Mouse (Mus musculus) forebrain, embryonic 11.5 days (tissue): ENCODE data around the gene Cst3. TPM values are rescaled to one million over a fixed set of nuclear protein-coding genes. Genes with fewer than 3 reads are reported as not detected.

Source experiments
- ATAC-seq: fragments of 200-750 bp; cut with Nextera tagmentation; replicated peaks from 2 replicates; pipeline ENCODE4 v1.8.0; 2017; ENCODE audit warnings: moderate TSS enrichment; ENCODE audit not compliant: low FRiP score
- DNase-seq: peaks from one replicate; pipeline ENCODE4 v3.0.0-alpha.2; 2017; ENCODE audit warnings: low spot score
- H3K27ac ChIP-seq: fragments of 300-500 bp; sonication (generic); 2 replicates; pipeline ENCODE4 v1.5.1; 2014; ENCODE audit warnings: low read depth, low read length
- H3K27me3 ChIP-seq: fragments of 300-500 bp; sonication (generic); 2 replicates; pipeline ENCODE4 v1.6.1; 2014; ENCODE audit warnings: mild to moderate bottlenecking, low read length, mixed read lengths; ENCODE audit not compliant: control insufficient read depth, insufficient read depth
- H3K36me3 ChIP-seq: fragments of 300-500 bp; sonication (generic); 2 replicates; pipeline ENCODE4 v1.6.1; 2014; ENCODE audit warnings: mild to moderate bottlenecking, low read length, moderate library complexity, mixed read lengths; ENCODE audit not compliant: control insufficient read depth, insufficient read depth
- H3K4me1 ChIP-seq: fragments of 300-500 bp; sonication (generic); replicated peaks from 2 replicates; pipeline ENCODE4 v1.6.1; 2014; ENCODE audit warnings: low read length, mixed read lengths; ENCODE audit not compliant: control insufficient read depth, insufficient read depth
- H3K4me2 ChIP-seq: fragments of 300-500 bp; sonication (generic); 2 replicates; pipeline ENCODE4 v1.6.1; 2014; ENCODE audit warnings: low read depth, mild to moderate bottlenecking, low read length, moderate library complexity, mixed read lengths; ENCODE audit not compliant: severe bottlenecking
- H3K4me3 ChIP-seq: fragments of 300-500 bp; sonication (generic); 2 replicates; pipeline ENCODE4 v1.5.1; 2014; ENCODE audit warnings: low read depth, low read length
- H3K9ac ChIP-seq: fragments of 300-500 bp; sonication (generic); 2 replicates; pipeline ENCODE4 v1.6.1; 2014; ENCODE audit warnings: low read length
- H3K9me3 ChIP-seq: fragments of 300-500 bp; sonication (generic); 2 replicates; pipeline ENCODE4 v1.6.1; 2016; ENCODE audit warnings: low read length, mixed read lengths; ENCODE audit not compliant: control insufficient read depth
- WGBS: fragments of 180-500 bp; shearing (Covaris S2); extraction: QIAGEN DNeasy Blood & Tissue Kit; methylation state at CpG from one replicate; pipeline ENCODE4 v1.1.7; 2014; 5-methylcytosine and 5-hydroxymethylcytosine counted together
- polyA plus RNA-seq: library from polyadenylated mRNA; unstranded; fragments of >200 nt; fragmentation: Nextera tagmentation; extraction: Ambion mirVana; gene quantifications from 2 replicates; pipeline ENCODE4 v1.2.1, GENCODE M21; 2014

Cst3 gene
- polyA plus RNA-seq, 1 experiment from 2014 or later = 300 TPM

- ATAC-seq (no peak), DNase-seq (no peak)
- H3K27ac ChIP-seq = no peak overlapping the region
- no peaks in the 10 kb centered on the region for H3K36me3 ChIP-seq
- 88% methylated on average over 1 of the region's 1 CpGs for WGBS
- no peaks in the 10 kb centered on the region for H3K27me3 ChIP-seq
- no peak overlapping the region for H3K4me2 ChIP-seq
- no peak overlapping the region for H3K9ac ChIP-seq
- H3K9me3 ChIP-seq = no peaks in the 10 kb centered on the region
- H3K4me3 ChIP-seq = no peak overlapping the region
- no peaks in the 10 kb centered on the region; the same call in 1 of the 2 replicates for H3K4me1 ChIP-seq
These were observed 6.5 kb downstream of the Cst3 start for GRCm38 (mm10) chr2:148868959-148869358.

DNA sequence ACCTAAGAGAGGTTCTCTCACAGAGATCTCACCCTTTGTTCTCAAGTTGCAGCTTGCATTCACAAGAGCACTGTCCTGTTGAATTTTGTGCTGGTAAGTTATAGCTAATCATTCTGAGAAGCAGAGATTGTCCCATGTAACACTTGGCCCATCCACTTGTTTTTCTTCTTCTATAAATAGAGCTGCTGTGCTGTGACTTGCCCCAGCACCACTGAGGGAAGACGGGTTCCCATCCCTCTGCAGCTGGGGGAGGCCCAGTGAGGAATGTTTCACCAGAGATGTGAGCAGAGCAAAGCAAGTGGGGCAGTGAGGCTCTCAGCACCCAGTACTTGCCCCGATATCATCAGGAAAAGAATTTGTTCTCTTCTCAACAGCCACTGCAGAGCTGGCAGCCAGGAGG is 10.5 kb downstream of the Cst3 start, which contains the start of gene 9230104L09Rik:
9230104L09Rik (minus strand) TSS at position 73 of the 400 bp plus-strand sequence.
- H3K4me1 ChIP-seq = no peaks in the 10 kb centered on the region
- H3K27me3 ChIP-seq = no peaks in the 10 kb centered on the region
- no peak for ATAC-seq
- no peak within 1 kb of the TSS for H3K4me2 ChIP-seq
- H3K9me3 ChIP-seq = no peaks in the 10 kb centered on the region
- H3K36me3 ChIP-seq = no peaks in the 10 kb centered on the region
- H3K9ac ChIP-seq = no peak within 1 kb of the TSS
- DNase-seq = no peak
- no peak within 1 kb of the TSS for H3K27ac ChIP-seq
- 74% methylated on average over 2 of the region's 2 CpGs for WGBS
- no peak within 1 kb of the TSS for H3K4me3 ChIP-seq

GRCm38 (mm10) chr2:148861693-148862092 is 13.8 kb downstream of the Cst3 start:
- H3K36me3 ChIP-seq = no peaks in the 10 kb centered on the region
- H3K4me2 ChIP-seq = no peak overlapping the region
- no peak overlapping the region for H3K4me3 ChIP-seq
- no peaks in the 10 kb centered on the region for H3K27me3 ChIP-seq
- no peaks in the 10 kb centered on the region for H3K4me1 ChIP-seq
- no peak for ATAC-seq
- no peak overlapping the region for H3K27ac ChIP-seq
- H3K9me3 ChIP-seq = no peaks in the 10 kb centered on the region
- no peak overlapping the region for H3K9ac ChIP-seq
- no peak for DNase-seq

- Histone ChIP-seq H3K4me1 (no peaks in the 10 kb centered on the region), H3K9ac (no peak overlapping the region), H3K9me3 (no peaks in the 10 kb centered on the region), H3K4me3 (no peak overlapping the region), H3K36me3 (no peaks in the 10 kb centered on the region), H3K27me3 (no peaks in the 10 kb centered on the region), H3K4me2 (no peak overlapping the region), H3K27ac (no peak overlapping the region)
- no peak for ATAC-seq
- WGBS = 90% methylated on average over 4 of the region's 4 CpGs
- DNase-seq = no peak
These were observed 14.5 kb downstream of the Cst3 start for GRCm38 (mm10) chr2:148860993-148861392.

DNA sequence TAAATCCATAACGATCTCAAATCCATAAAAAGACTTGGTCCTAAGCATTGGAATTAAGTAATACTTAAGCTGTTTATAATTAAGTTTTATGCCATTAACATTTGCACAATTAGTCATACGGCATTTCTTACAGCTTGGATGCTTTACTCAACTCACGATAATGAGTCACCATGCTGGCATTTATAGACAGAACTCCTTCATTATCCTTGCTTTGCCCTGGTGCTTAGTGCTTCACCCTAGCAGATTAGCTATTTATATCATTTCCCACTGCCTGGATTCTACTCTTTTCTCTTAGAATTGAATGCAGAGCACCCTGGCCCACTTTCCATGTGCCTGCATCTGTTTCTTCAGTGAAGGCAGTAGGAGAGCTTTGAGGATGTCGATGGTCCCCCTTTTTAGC is 18.0 kb downstream of the Cst3 start:
- no peak for DNase-seq
- Histone ChIP-seq H3K4me2 (no peak overlapping the region), H3K9ac (no peak overlapping the region)

GRCm38 (mm10) chr2:148856630-148857400 is 18.7 kb downstream of the Cst3 start:
- no peaks in the 10 kb centered on the region for H3K27me3 ChIP-seq
- 86% methylated on average over 8 of the region's 8 CpGs for WGBS
- H3K27ac ChIP-seq = no peak overlapping the region
- DNase-seq (no peak), ATAC-seq (no peak)
- no peaks in the 10 kb centered on the region for H3K9me3 ChIP-seq
- no peaks in the 10 kb centered on the region for H3K36me3 ChIP-seq
- no peak overlapping the region for H3K4me2 ChIP-seq
- no peak overlapping the region for H3K4me3 ChIP-seq
- H3K4me1 ChIP-seq = no peaks in the 10 kb centered on the region
- H3K9ac ChIP-seq = no peak overlapping the region

More for the DNA sequence above, 18.0 kb downstream of the Cst3 start:
- H3K4me3 ChIP-seq = no peak overlapping the region
- H3K9me3 ChIP-seq = no peaks in the 10 kb centered on the region
- no peaks in the 10 kb centered on the region for H3K27me3 ChIP-seq
- H3K27ac ChIP-seq = no peak overlapping the region
- no peaks in the 10 kb centered on the region for H3K4me1 ChIP-seq
- ATAC-seq = no peak
- H3K36me3 ChIP-seq = no peaks in the 10 kb centered on the region
- WGBS = 67% methylated on average over 4 of the region's 4 CpGs

GRCm38 (mm10) chr2:148851116-148851906 is 24.2 kb downstream of the Cst3 start:
- DNase-seq (peak; percentile 72), ATAC-seq (peak; percentile 82)
- H3K4me1 ChIP-seq = no peaks in the 10 kb centered on the region
- H3K27me3 ChIP-seq = no peaks in the 10 kb centered on the region
- H3K9ac ChIP-seq = no peak overlapping the region
- H3K27ac ChIP-seq = no peak overlapping the region
- no peak overlapping the region for H3K4me2 ChIP-seq
- WGBS = 49% methylated on average over 8 of the region's 8 CpGs
- H3K36me3 ChIP-seq = no peaks in the 10 kb centered on the region
- no peak overlapping the region for H3K4me3 ChIP-seq
- H3K9me3 ChIP-seq = no peaks in the 10 kb centered on the region

DNA sequence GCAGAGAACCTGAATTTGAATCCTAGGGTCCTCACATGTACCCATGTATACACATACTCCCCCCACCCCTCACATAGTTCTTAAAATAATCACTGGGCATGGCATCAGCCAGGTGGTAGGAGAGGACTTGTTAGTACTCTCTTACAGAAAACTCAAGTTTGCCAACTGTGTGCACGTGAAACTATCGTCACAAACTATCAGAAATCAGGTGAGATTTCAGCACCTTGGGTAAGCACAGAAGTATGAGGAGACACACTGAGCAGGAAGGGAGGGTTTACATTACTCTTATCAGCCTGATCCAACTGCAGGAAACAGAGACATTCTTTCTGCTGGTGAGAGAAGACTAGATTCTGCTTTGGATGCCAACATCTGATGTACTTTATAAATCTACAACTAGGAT is 36.3 kb downstream of the Cst3 start:
- no peak overlapping the region for H3K9ac ChIP-seq
- no peak overlapping the region for H3K27ac ChIP-seq
- 92% methylated on average over 2 of the region's 2 CpGs for WGBS
- DNase-seq (no peak), ATAC-seq (no peak)
- H3K27me3 ChIP-seq = no peaks in the 10 kb centered on the region
- H3K4me1 ChIP-seq = no peaks in the 10 kb centered on the region
- no peak overlapping the region for H3K4me2 ChIP-seq
- no peaks in the 10 kb centered on the region for H3K9me3 ChIP-seq
- no peak overlapping the region for H3K4me3 ChIP-seq
- no peaks in the 10 kb centered on the region for H3K36me3 ChIP-seq
